Mouse (Mus musculus): Measurements from ENCODE around the gene C3. TPM values are rescaled to one million over a fixed set of nuclear protein-coding genes. Genes with fewer than 3 reads are reported as not detected.
A peak's percentile ranks its signal among the peaks of the same experiment; 100 is the strongest.

The C3 gene
- polyA plus RNA-seq, 1 experiment from 2014 or later = 369 TPM

- no peak overlapping the region for H3K4me3 ChIP-seq (replicated peaks)
- no peak overlapping the region for H3K27ac ChIP-seq (replicated peaks)
- H3K4me2 ChIP-seq = no peak overlapping the region
- no peaks in the 10 kb centered on the region for H3K27me3 ChIP-seq
- 73% methylated on average over 17 of the region's 17 CpGs for WGBS (ENCODE audit: insufficient replicate concordance)
- peaks cover 18% of the 10 kb centered on the region for H3K4me1 ChIP-seq (replicated peaks)
- no peak for ATAC-seq (ENCODE audit: insufficient read depth)
- H3K36me3 ChIP-seq (replicated peaks) = no peaks in the 10 kb centered on the region; the same call in 1 of the 2 replicates
- H3K9me3 ChIP-seq (replicated peaks) = no peaks in the 10 kb centered on the region
- no peak overlapping the region for H3K9ac ChIP-seq
Measured at GRCm38 (mm10) chr17:57262901-57263550, 35.1 kb upstream of the C3 start.

- no peaks in the 10 kb centered on the region for H3K27me3 ChIP-seq
- ATAC-seq (ENCODE audit: insufficient read depth) = no peak
- H3K4me2 ChIP-seq = no peak overlapping the region
- H3K9ac ChIP-seq = no peak overlapping the region
- peaks cover 18% of the 10 kb centered on the region for H3K4me1 ChIP-seq (replicated peaks)
- WGBS (ENCODE audit: insufficient replicate concordance) = 17% methylated on average over 1 of the region's 1 CpGs
- H3K36me3 ChIP-seq (replicated peaks) = no peaks in the 10 kb centered on the region; the same call in 1 of the 2 replicates
- H3K9me3 ChIP-seq (replicated peaks) = no peaks in the 10 kb centered on the region
- no peak overlapping the region for H3K27ac ChIP-seq (replicated peaks)
- no peak overlapping the region for H3K4me3 ChIP-seq (replicated peaks)
Measured at GRCm38 (mm10) chr17:57261796-57262195, 33.9 kb upstream of the C3 start.

- Histone ChIP-seq H3K9me3 (replicated peaks) (no peaks in the 10 kb centered on the region), H3K27me3 (no peaks in the 10 kb centered on the region), H3K4me1 (replicated peaks) (peaks cover 18% of the 10 kb centered on the region), H3K4me3 (replicated peaks) (no peak overlapping the region), H3K4me2 (no peak overlapping the region), H3K9ac (no peak overlapping the region), H3K36me3 (replicated peaks) (no peaks in the 10 kb centered on the region; the same call in 1 of the 2 replicates), H3K27ac (replicated peaks) (no peak overlapping the region)
- WGBS (ENCODE audit: insufficient replicate concordance) = 77% methylated on average over 4 of the region's 4 CpGs
- no peak for ATAC-seq (ENCODE audit: insufficient read depth)
Measured at GRCm38 (mm10) chr17:57261286-57261685, 33.4 kb upstream of the C3 start.

GRCm38 (mm10) chr17:57260351-57260750 is 32.4 kb upstream of the C3 start:
- peaks cover 1% of the 10 kb centered on the region; the same call in 1 of the 2 replicates for H3K36me3 ChIP-seq (replicated peaks)
- no peak overlapping the region for H3K9ac ChIP-seq
- no peak for ATAC-seq (ENCODE audit: insufficient read depth)
- no peaks in the 10 kb centered on the region for H3K9me3 ChIP-seq (replicated peaks)
- no peak overlapping the region for H3K27ac ChIP-seq (replicated peaks)
- 72% methylated on average over 9 of the region's 9 CpGs for WGBS (ENCODE audit: insufficient replicate concordance)
- H3K4me2 ChIP-seq = no peak overlapping the region
- H3K27me3 ChIP-seq = no peaks in the 10 kb centered on the region
- H3K4me3 ChIP-seq (replicated peaks) = no peak overlapping the region
- peaks cover 15% of the 10 kb centered on the region for H3K4me1 ChIP-seq (replicated peaks)

GRCm38 (mm10) chr17:57259742-57260141 is 31.8 kb upstream of the C3 start:
- no peak for ATAC-seq (ENCODE audit: insufficient read depth)
- no peak overlapping the region for H3K4me3 ChIP-seq (replicated peaks)
- WGBS (ENCODE audit: insufficient replicate concordance) = 74% methylated on average over 8 of the region's 8 CpGs
- H3K4me2 ChIP-seq = no peak overlapping the region
- H3K27me3 ChIP-seq = no peaks in the 10 kb centered on the region
- no peak overlapping the region for H3K9ac ChIP-seq
- H3K27ac ChIP-seq (replicated peaks) = no peak overlapping the region
- peaks cover 8% of the 10 kb centered on the region for H3K4me1 ChIP-seq (replicated peaks)
- H3K9me3 ChIP-seq (replicated peaks) = no peaks in the 10 kb centered on the region
- peaks cover 4% of the 10 kb centered on the region; the same call in 1 of the 2 replicates for H3K36me3 ChIP-seq (replicated peaks)

- ATAC-seq (ENCODE audit: insufficient read depth) = no peak
- H3K4me3 ChIP-seq (replicated peaks) = no peak overlapping the region
- no peaks in the 10 kb centered on the region for H3K27me3 ChIP-seq
- H3K4me2 ChIP-seq = no peak overlapping the region
- H3K36me3 ChIP-seq (replicated peaks) = peaks cover 4% of the 10 kb centered on the region; the same call in 1 of the 2 replicates
- no peaks in the 10 kb centered on the region for H3K4me1 ChIP-seq (replicated peaks)
- WGBS (ENCODE audit: insufficient replicate concordance) = 70% methylated on average over 3 of the region's 3 CpGs
- no peak overlapping the region for H3K9ac ChIP-seq
- H3K27ac ChIP-seq (replicated peaks) = no peak overlapping the region
- no peaks in the 10 kb centered on the region for H3K9me3 ChIP-seq (replicated peaks)
Measured at GRCm38 (mm10) chr17:57258191-57258590, 30.3 kb upstream of the C3 start.

- 86% methylated on average over 22 of the region's 22 CpGs for WGBS (ENCODE audit: insufficient replicate concordance)
- Histone ChIP-seq H3K4me1 (replicated peaks) (no peaks in the 10 kb centered on the region), H3K4me2 (no peak overlapping the region), H3K27me3 (no peaks in the 10 kb centered on the region), H3K9ac (no peak overlapping the region), H3K4me3 (replicated peaks) (no peak overlapping the region), H3K27ac (replicated peaks) (no peak overlapping the region), H3K36me3 (replicated peaks) (peaks cover 4% of the 10 kb centered on the region; the same call in 1 of the 2 replicates), H3K9me3 (replicated peaks) (no peaks in the 10 kb centered on the region)
- ATAC-seq (ENCODE audit: insufficient read depth) = no peak
Measured at GRCm38 (mm10) chr17:57256921-57257485, 29.1 kb upstream of the C3 start.

- H3K9me3 ChIP-seq (replicated peaks) = no peaks in the 10 kb centered on the region
- H3K4me2 ChIP-seq = no peak overlapping the region
- no peak overlapping the region for H3K9ac ChIP-seq
- peaks cover 4% of the 10 kb centered on the region; the same call in 1 of the 2 replicates for H3K36me3 ChIP-seq (replicated peaks)
- H3K4me1 ChIP-seq (replicated peaks) = peaks cover 5% of the 10 kb centered on the region
- peaks cover 12% of the 10 kb centered on the region for H3K27me3 ChIP-seq
- 80% methylated on average over 14 of the region's 14 CpGs for WGBS (ENCODE audit: insufficient replicate concordance)
- no peak overlapping the region for H3K4me3 ChIP-seq (replicated peaks)
- H3K27ac ChIP-seq (replicated peaks) = no peak overlapping the region
- ATAC-seq (ENCODE audit: insufficient read depth) = no peak
Measured at GRCm38 (mm10) chr17:57255354-57255753, 27.4 kb upstream of the C3 start.

GRCm38 (mm10) chr17:57253306-57253705 is 25.4 kb upstream of the C3 start:
- H3K27me3 ChIP-seq = peaks cover 22% of the 10 kb centered on the region
- WGBS (ENCODE audit: insufficient replicate concordance) = 66% methylated on average over 6 of the region's 6 CpGs
- H3K4me2 ChIP-seq = no peak overlapping the region

GRCm38 (mm10) chr17:57251431-57251830 is 23.5 kb upstream of the C3 start:
- Histone ChIP-seq H3K36me3 (replicated peaks) (0 out of 2 replicates have a peak, but pooled peaks cover 4% of the 10 kb centered on the region), H3K4me2 (no peak overlapping the region), H3K9ac (no peak overlapping the region), H3K4me1 (replicated peaks) (peaks cover 35% of the 10 kb centered on the region), H3K9me3 (replicated peaks) (no peaks in the 10 kb centered on the region), H3K27me3 (peaks cover 22% of the 10 kb centered on the region), H3K4me3 (replicated peaks) (no peak overlapping the region), H3K27ac (replicated peaks) (no peak overlapping the region)
- ATAC-seq (ENCODE audit: insufficient read depth) = no peak
- WGBS (ENCODE audit: insufficient replicate concordance) = 84% methylated on average over 3 of the region's 3 CpGs

More at GRCm38 (mm10) chr17:57253306-57253705, 25.4 kb upstream of the C3 start:
- ATAC-seq (ENCODE audit: insufficient read depth) = no peak
- no peak overlapping the region for H3K4me3 ChIP-seq (replicated peaks)
- H3K36me3 ChIP-seq (replicated peaks) = peaks cover 4% of the 10 kb centered on the region; the same call in 1 of the 2 replicates
- peaks cover 26% of the 10 kb centered on the region for H3K4me1 ChIP-seq (replicated peaks)
- H3K27ac ChIP-seq (replicated peaks) = no peak overlapping the region
- no peak overlapping the region for H3K9ac ChIP-seq
- no peaks in the 10 kb centered on the region for H3K9me3 ChIP-seq (replicated peaks)

- ATAC-seq (ENCODE audit: insufficient read depth) = no peak
- Histone ChIP-seq H3K4me2 (peak overlapping the region; percentile 77), H3K9ac (peak overlapping the region; percentile 58), H3K4me3 (replicated peaks) (peak overlapping the region; percentile 70), H3K36me3 (replicated peaks) (0 out of 2 replicates have a peak, but pooled peaks cover 4% of the 10 kb centered on the region), H3K4me1 (replicated peaks) (peaks cover 43% of the 10 kb centered on the region), H3K9me3 (replicated peaks) (no peaks in the 10 kb centered on the region), H3K27ac (replicated peaks) (0 out of 2 replicates have a peak overlapping the region, but pooled peaks have one; percentile 21), H3K27me3 (peaks cover 22% of the 10 kb centered on the region)
- 8% methylated on average over 33 of the region's 33 CpGs for WGBS (ENCODE audit: insufficient replicate concordance)
Measured at GRCm38 (mm10) chr17:57250461-57251160, 22.7 kb upstream of the C3 start.
